Mouse (Mus musculus) NIH3T3 (cell line): ENCODE data around the gene Alox12b.

Source experiments
- DNase-seq: peaks from one replicate; pipeline ENCODE4 v3.0.0-alpha.2; 2012; ENCODE audit warnings: low read depth

Alox12b gene

DNA sequence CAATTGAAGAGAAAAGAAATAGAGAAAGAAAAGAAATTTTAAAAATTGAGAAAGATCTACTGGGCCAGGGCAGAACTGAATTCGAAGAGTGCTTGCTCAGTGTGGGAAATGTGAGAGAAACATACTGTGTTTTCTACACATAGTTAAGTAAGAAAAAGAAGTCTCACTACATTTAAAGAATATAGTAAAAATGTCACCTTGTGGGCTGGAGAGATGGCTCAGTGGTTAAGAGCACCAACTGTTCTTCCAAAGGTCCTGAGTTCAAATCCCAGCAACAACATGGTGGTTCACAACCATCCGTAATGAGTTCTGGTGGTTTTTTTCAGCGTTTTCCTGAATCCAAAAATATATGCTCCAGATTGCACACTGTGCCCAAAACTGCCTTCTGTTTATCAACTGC is 21.7 kb downstream of the Alox12b start:
- DNase-seq = no peak

DNA sequence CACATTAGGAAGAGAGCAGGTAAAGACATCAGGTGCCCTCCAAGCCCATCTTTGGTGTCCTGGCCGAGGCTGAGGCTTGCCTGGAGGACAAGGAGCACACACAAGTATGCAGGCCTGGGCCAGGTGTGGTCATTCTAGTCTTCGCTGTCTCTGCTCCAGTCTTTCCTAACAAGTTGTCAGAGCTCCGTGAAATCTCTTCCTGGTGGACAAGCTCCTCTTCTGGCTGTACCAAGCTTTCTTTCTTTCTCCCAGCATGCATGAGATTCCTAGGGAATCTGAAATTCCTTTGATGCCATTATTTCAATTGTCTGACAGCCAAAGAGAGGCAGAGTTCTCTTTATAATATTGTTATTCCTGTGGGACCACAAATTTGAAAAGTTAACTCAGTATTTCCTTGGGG is 22.7 kb downstream of the Alox12b start:
- DNase-seq = no peak

GRCm38 (mm10) chr11:69180120-69180519 is 23.3 kb downstream of the Alox12b start:
- DNase-seq = no peak

GRCm38 (mm10) chr11:69185031-69185430 is 28.2 kb downstream of the Alox12b start:
- DNase-seq = no peak

GRCm38 (mm10) chr11:69185936-69186335 is 29.1 kb downstream of the Alox12b start:
- DNase-seq = no peak

DNA sequence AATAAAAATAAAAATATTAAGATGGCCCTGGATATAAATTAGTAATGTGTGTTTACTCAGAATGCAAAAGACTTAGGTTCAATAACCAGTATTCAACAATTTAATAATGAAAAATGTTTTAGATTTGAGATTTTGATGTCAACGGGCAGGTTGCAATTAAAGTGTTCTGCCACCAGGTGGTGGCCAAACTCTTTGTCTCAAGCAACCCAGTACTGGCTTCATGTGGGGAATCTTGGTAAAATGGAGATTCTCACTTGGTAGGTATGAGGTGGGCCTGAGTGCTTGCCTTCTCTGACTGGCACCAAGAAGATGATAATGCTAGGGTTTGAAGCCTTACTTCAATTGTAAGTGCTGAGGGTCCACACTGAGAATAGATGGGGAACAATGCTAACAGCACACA is 36.1 kb downstream of the Alox12b start:
- DNase-seq = peak; percentile 81

DNA sequence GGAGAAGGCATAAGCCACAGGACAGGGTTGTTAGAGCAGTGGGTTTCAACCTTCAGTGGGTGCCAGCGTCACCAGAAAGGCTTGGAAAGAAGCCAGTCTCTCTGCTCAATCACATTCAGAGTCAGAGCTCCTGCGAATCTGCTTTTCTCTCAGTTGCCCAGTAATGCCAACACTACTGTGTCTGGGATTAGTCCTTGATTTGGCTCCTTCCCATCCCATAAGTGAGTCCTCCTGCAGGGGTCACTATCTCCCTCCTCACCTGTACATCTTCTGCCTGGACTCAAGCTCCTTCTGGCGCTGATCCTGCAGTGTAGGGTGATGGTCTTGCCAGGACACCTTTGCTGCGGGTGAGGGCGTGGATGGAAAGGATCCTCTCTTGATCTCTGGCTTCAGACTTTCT is 40.0 kb downstream of the Alox12b start:
- DNase-seq = peak; percentile 16

DNA sequence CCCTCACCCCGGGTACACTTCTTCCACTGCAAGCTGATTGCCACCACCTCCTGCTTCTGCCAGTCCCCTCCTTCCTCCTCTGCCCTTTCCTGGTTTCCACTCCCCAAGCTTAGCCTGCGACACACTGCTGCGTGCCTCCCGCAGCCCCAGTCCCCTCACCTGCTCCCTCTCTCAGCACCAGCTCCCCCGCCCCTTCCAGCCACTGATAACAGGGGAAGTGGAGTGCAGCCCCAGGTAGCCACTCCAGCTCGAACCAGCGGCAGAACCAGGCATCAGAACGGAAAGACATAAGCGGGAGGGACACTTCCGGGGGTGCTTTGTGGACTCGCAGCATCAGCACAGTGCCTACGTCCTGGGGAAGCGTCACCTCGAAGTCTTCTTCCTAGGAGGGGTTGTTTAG is 40.4 kb downstream of the Alox12b start:
- no peak for DNase-seq

- no peak for DNase-seq
Measured at GRCm38 (mm10) chr11:69197743-69198142, 41.0 kb downstream of the Alox12b start, which contains the start of gene Alox8. Gene Alox8 (minus strand): TSS chr11:69197843.

DNA sequence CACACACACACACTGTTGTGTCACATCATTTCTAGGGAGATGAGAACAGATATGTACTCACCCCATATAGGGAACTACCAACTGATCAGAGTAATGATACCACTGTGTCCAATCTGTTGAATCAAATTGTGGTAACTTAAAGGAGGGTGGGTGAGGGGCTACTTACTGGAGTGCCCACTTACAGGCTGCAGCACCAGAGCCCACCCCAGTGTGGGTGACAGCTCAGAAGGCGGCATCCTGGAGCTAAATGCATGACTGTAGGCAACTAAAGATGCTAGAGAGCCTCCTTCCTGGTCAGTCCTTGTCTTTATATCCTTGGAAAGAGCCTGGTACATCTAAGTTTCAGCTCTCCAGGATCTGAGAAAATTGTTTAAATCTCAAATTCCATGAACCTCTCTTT is 42.5 kb downstream of the Alox12b start:
- DNase-seq = no peak

GRCm38 (mm10) chr11:69200231-69200630 is 43.4 kb downstream of the Alox12b start:
- no peak for DNase-seq

- DNase-seq = peak; percentile 8
Measured at GRCm38 (mm10) chr11:69202469-69203230, 45.9 kb downstream of the Alox12b start.

- peak; percentile 21 for DNase-seq
Measured at GRCm38 (mm10) chr11:69211431-69211830, 54.6 kb downstream of the Alox12b start.

DNA sequence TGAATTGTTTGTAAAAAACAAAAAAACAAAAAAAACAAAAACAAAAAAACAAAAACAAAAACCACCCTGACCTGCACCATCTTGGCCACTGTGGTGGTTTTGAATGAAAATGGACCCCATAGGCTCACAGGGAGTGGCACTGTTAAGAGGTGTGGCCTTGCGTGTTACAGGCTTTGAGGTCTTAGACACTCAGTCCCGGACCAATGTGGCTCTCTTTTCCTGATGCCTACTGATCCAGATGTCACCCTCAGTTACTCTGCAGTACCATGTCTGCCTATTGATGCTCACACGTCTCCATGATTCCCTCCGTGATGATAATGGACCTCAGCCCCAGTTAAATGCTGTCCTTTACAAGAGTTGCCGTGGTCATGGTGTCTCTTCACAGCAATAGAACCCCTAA is 60.6 kb downstream of the Alox12b start:
- DNase-seq = no peak

DNA sequence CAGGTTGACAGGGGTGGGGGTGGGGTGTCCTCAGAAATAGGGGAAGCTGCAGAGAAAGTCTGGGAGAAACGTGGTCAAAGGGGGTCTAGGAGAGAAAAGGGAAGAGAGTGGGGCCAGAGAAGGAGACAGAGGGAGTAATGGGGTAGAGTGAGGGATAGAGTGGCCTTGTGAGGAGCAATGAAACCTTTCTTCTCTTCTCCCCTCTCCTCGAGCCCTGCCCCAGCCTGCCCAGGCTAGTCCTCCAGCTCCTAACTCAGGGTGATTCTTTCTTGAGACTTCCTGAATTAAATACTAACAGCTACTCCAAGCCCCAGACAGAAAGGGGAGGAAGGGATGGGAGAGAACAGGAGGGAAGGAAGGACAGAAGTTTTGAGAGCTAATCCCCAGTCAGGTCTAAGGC is 61.9 kb downstream of the Alox12b start:
- no peak for DNase-seq
